Mouse (Mus musculus) MEL (cell line): ENCODE results near the gene Mindy3. TPM values are rescaled to one million over a fixed set of nuclear protein-coding genes. Genes with fewer than 3 reads are reported as not detected.

Experiments
- DNase-seq: peaks from one replicate; pipeline ENCODE4 v3.0.0; 2011; ENCODE audit warnings: low read depth, low spot score
- H3K27ac ChIP-seq: 2 replicates; pipeline ENCODE4 v1.5.1; 2012; ENCODE audit warnings: low read depth, mild to moderate bottlenecking, control low read depth, low read length, moderate library complexity; ENCODE audit not compliant: control insufficient read depth
- H3K27me3 ChIP-seq, 2 experiments: fragments of 150-350 bp in 1 of 2; sonication (generic) in 1 of 2; 2 replicates each; pipeline ENCODE4 v1.6.1; 2012; ENCODE audit warnings: low read length in 2 of 2, mild to moderate bottlenecking in 2 of 2, improper control_type of control experiment in 1 of 2, moderate library complexity in 1 of 2; ENCODE audit not compliant: insufficient read depth in 2 of 2, control insufficient read depth in 1 of 2
- H3K36me3 ChIP-seq, 2 experiments: 2 replicates each; pipeline ENCODE4 v1.6.1; 2012 to 2014; ENCODE audit warnings: low read length in 2 of 2, improper control_type of control experiment in 1 of 2, inconsistent platforms in 1 of 2, mild to moderate bottlenecking in 1 of 2; ENCODE audit not compliant: insufficient read depth in 2 of 2, control insufficient read depth in 1 of 2
- H3K4me1 ChIP-seq, 2 experiments: fragments of 150-350 bp in 1 of 2; sonication (generic) in 1 of 2; 2 replicates each; pipeline ENCODE4 v1.6.1; 2012; ENCODE audit warnings: low read length in 2 of 2, improper control_type of control experiment in 1 of 2, mild to moderate bottlenecking in 1 of 2; ENCODE audit not compliant: insufficient read depth in 2 of 2, control insufficient read depth in 1 of 2
- H3K4me3 ChIP-seq, 2 experiments: fragments of 150-350 bp in 1 of 2; sonication (generic) in 1 of 2; 2 replicates each; pipeline ENCODE4 v1.5.1; 2012; ENCODE audit warnings: low read depth in 2 of 2, low read length in 2 of 2, mild to moderate bottlenecking in 2 of 2, moderate library complexity in 2 of 2, control low read depth in 1 of 2, improper control_type of control experiment in 1 of 2; ENCODE audit not compliant: control insufficient read depth in 1 of 2, insufficient read depth in 1 of 2
- H3K79me2 ChIP-seq: 2 replicates; pipeline ENCODE4 v1.6.1; 2012; ENCODE audit warnings: mild to moderate bottlenecking, low read length, moderate library complexity; ENCODE audit not compliant: control insufficient read depth, poor library complexity, insufficient read depth
- H3K9ac ChIP-seq: 2 replicates; pipeline ENCODE4 v1.6.1; 2012; ENCODE audit warnings: low read depth, mild to moderate bottlenecking, control low read depth, low read length, moderate library complexity; ENCODE audit not compliant: control insufficient read depth, poor library complexity, severe bottlenecking
- H3K9me3 ChIP-seq: fragments of 150-350 bp; sonication (generic); replicated peaks from 2 replicates; pipeline ENCODE4 v1.6.1; 2012; ENCODE audit warnings: mild to moderate bottlenecking, low read length, improper control_type of control experiment, moderate library complexity; ENCODE audit not compliant: insufficient read depth
- BHLHE40 ChIP-seq: IDR thresholded peaks from 2 replicates; pipeline ENCODE4 v1.6.1; 2012; ENCODE audit warnings: low read depth, mild to moderate bottlenecking, inconsistent platforms, low read length, improper control_type of control experiment, borderline replicate concordance
- CHD1 ChIP-seq: IDR thresholded peaks from 2 replicates; pipeline ENCODE4 v1.6.1; 2012; ENCODE audit warnings: low read depth, mild to moderate bottlenecking, inconsistent platforms, low read length, improper control_type of control experiment
- CHD2 ChIP-seq: IDR thresholded peaks from 2 replicates; pipeline ENCODE4 v1.6.1; 2011; ENCODE audit warnings: low read length, improper control_type of control experiment
- CTCF ChIP-seq, 3 experiments: IDR thresholded peaks in 2 of 3; conservative IDR thresholded peaks in 1 of 3; 2 replicates each; pipeline ENCODE4 v1.5.1; 2011 to 2012; ENCODE audit warnings: low read length in 3 of 3, low read depth in 2 of 3, mild to moderate bottlenecking in 2 of 3, improper control_type of control experiment in 1 of 3, inconsistent platforms in 1 of 3, mixed read lengths in 1 of 3, moderate library complexity in 1 of 3; ENCODE audit not compliant: control insufficient read depth in 1 of 3, insufficient read depth in 1 of 3, poor library complexity in 1 of 3, severe bottlenecking in 1 of 3
- E2F4 ChIP-seq: IDR thresholded peaks from 2 replicates; pipeline ENCODE4 v1.6.1; 2011; ENCODE audit warnings: low read depth, low read length, improper control_type of control experiment, borderline replicate concordance
- GATA1 ChIP-seq: IDR thresholded peaks from 2 replicates; pipeline ENCODE4 v1.6.1; 2011; ENCODE audit warnings: low read depth, low read length, improper control_type of control experiment
- MAFK ChIP-seq: IDR thresholded peaks from 2 replicates; pipeline ENCODE4 v1.6.1; 2011; ENCODE audit warnings: low read depth, mild to moderate bottlenecking, low read length, improper control_type of control experiment, borderline replicate concordance
- MEF2A ChIP-seq: IDR thresholded peaks from 2 replicates; pipeline ENCODE4 v1.6.1; 2014; ENCODE audit warnings: low read depth, mild to moderate bottlenecking, inconsistent platforms, low read length, improper control_type of control experiment; ENCODE audit not compliant: poor library complexity, insufficient replicate concordance, severe bottlenecking; ENCODE audit errors: extremely low read depth
- MXI1 ChIP-seq: IDR thresholded peaks from 2 replicates; pipeline ENCODE4 v1.6.1; 2011; ENCODE audit warnings: mild to moderate bottlenecking, low read depth, low read length, improper control_type of control experiment
- MYC ChIP-seq: IDR thresholded peaks from 2 replicates; pipeline ENCODE4 v1.6.1; 2011; ENCODE audit warnings: low read depth, mild to moderate bottlenecking, low read length, improper control_type of control experiment, moderate library complexity
- POLR2A ChIP-seq, 2 experiments: IDR thresholded peaks; 2 replicates each; pipeline ENCODE4 v1.6.1; 2011 to 2012; ENCODE audit warnings: low read length in 2 of 2, mild to moderate bottlenecking in 2 of 2, control low read depth in 1 of 2, improper control_type of control experiment in 1 of 2, low read depth in 1 of 2, moderate library complexity in 1 of 2; ENCODE audit not compliant: control insufficient read depth in 1 of 2, insufficient read depth in 1 of 2, poor library complexity in 1 of 2
- POLR2AphosphoS5 ChIP-seq: IDR thresholded peaks from 2 replicates; pipeline ENCODE4 v1.6.1; 2012; ENCODE audit warnings: low read depth, borderline replicate concordance, mild to moderate bottlenecking, inconsistent platforms, low read length, moderate library complexity, mixed read lengths
- RAD21 ChIP-seq: IDR thresholded peaks from 2 replicates; pipeline ENCODE4 v1.6.1; 2011; ENCODE audit warnings: mild to moderate bottlenecking, low read depth, low read length, improper control_type of control experiment
- RCOR1 ChIP-seq: IDR thresholded peaks from 2 replicates; pipeline ENCODE4 v1.6.1; 2012; ENCODE audit warnings: low read depth, mild to moderate bottlenecking, inconsistent platforms, low read length, improper control_type of control experiment
- SMC3 ChIP-seq: IDR thresholded peaks from 2 replicates; pipeline ENCODE4 v1.6.1; 2011; ENCODE audit warnings: low read depth, low read length, improper control_type of control experiment
- TAL1 ChIP-seq: IDR thresholded peaks from 2 replicates; pipeline ENCODE4 v1.6.1; 2012; ENCODE audit warnings: mild to moderate bottlenecking, inconsistent platforms, low read length, moderate library complexity, mixed read lengths
- ZMIZ1 ChIP-seq: IDR thresholded peaks from 2 replicates; pipeline ENCODE4 v1.6.1; 2012; ENCODE audit warnings: low read depth, mild to moderate bottlenecking, inconsistent platforms, low read length, improper control_type of control experiment, moderate library complexity
- ZNF384 ChIP-seq: IDR thresholded peaks from 2 replicates; pipeline ENCODE4 v1.6.1; 2012; ENCODE audit warnings: low read depth, mild to moderate bottlenecking, inconsistent platforms, low read length, improper control_type of control experiment
- polyA plus RNA-seq, 2 experiments: library from polyadenylated mRNA; stranded (reverse) in 1 of 2; unstranded in 1 of 2; fragments of >175 nt in 1 of 2; fragments of >200 nt in 1 of 2; gene quantifications; 2 replicates each; pipeline versions ENCODE4 v1.2.1 to v1.2.4; 2012; ENCODE audit warnings: low replicate concordance in 2 of 2, low read depth in 1 of 2; ENCODE audit not compliant: insufficient read length in 2 of 2, insufficient read depth in 1 of 2, missing spikeins in 1 of 2
- total RNA-seq: library from RNA; depleted of rRNA; stranded (reverse); fragments of 300-350 nt; gene quantifications from 2 replicates; pipeline ENCODE4 v1.2.3, GENCODE M21; 2012

Mindy3 gene
- total and polyA plus RNA-seq, 3 experiments = 23.8 to 40.6 TPM; not detected in 1

DNA sequence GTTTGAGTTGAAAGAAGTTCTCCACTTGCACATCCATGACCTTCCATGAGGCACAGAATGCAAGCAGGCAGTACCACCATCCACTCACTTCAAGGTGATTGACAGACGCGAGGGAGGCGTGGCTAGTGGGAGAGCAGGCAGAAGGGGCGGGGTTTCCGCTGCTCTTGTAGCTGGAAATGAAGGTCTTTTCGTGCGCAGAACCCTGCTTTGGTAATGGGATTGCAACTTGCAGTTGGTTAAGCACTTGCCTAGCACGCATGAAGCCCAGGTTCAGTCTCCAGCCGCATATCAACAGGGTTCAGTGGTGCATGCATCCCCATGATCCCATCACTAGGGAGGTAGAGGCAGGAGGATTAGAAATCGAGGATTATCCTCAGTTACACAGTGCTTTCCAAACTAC, 92.1 kb downstream of the Mindy3 start:
- no peak overlapping the region for H3K4me3 ChIP-seq
- H3K4me1 ChIP-seq = no peaks in the 10 kb centered on the region
- H3K27me3 ChIP-seq = no peaks in the 10 kb centered on the region
- DNase-seq = no peak
- no peaks in the 10 kb centered on the region for H3K79me2 ChIP-seq
- H3K27ac ChIP-seq = no peak overlapping the region
- H3K9me3 ChIP-seq = no peaks in the 10 kb centered on the region
- TF ChIP-seq SMC3 = no peak
- no peaks in the 10 kb centered on the region for H3K36me3 ChIP-seq
- no peak overlapping the region for H3K9ac ChIP-seq

DNA sequence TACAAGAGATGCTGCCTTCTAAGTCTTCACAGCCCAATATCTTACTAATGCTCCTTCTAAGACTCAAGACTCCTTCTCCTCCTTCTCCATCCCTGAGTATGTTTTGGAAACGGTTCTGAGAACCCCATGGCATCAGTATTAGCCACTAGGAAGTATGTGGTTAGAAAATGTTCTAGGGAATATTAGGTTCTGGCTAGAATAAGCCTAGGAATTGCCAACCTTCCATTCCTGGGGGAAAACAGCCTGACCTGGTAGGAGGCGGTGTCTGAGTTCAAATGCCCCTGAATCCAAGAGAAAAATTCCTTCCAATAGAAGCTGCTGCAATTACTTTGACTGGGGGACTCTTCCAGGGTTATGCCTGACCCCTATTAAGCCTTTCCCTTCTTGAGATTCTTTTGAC, 93.4 kb downstream of the Mindy3 start:
- no peak for DNase-seq
- no peaks in the 10 kb centered on the region for H3K27me3 ChIP-seq
- H3K9me3 ChIP-seq = no peaks in the 10 kb centered on the region
- H3K9ac ChIP-seq = no peak overlapping the region
- H3K4me3 ChIP-seq = no peak overlapping the region
- H3K4me1 ChIP-seq = no peaks in the 10 kb centered on the region
- no peaks in the 10 kb centered on the region for H3K36me3 ChIP-seq
- no peak overlapping the region for H3K27ac ChIP-seq
- no peak for TF ChIP-seq CTCF (IDR thresholded peaks at IDR 0.05 in 2 of 3, conservative IDR thresholded peaks at IDR 0.05 in 1 of 3; ENCODE audit: control insufficient read depth in 1 of 3, insufficient read depth in 1 of 3, low read depth in 2 of 3, low read length in 3 of 3, poor library complexity in 1 of 3, severe bottlenecking in 1 of 3)
- TF ChIP-seq MAFK = no peak
- no peak for TF ChIP-seq ZMIZ1
- no peak for TF ChIP-seq MXI1
- TF ChIP-seq E2F4 = no peak
- no peak for TF ChIP-seq TAL1
- TF ChIP-seq POLR2A (IDR thresholded peaks at IDR 0.05; ENCODE audit: control insufficient read depth in 1 of 2, insufficient read depth in 1 of 2, low read depth in 1 of 2, low read length in 2 of 2, poor library complexity in 1 of 2) = no peak
- TF ChIP-seq RAD21 = no peak
- no peak for TF ChIP-seq CHD2
- no peak for TF ChIP-seq ZNF384
- no peak for TF ChIP-seq SMC3
- no peaks in the 10 kb centered on the region for H3K79me2 ChIP-seq

DNA sequence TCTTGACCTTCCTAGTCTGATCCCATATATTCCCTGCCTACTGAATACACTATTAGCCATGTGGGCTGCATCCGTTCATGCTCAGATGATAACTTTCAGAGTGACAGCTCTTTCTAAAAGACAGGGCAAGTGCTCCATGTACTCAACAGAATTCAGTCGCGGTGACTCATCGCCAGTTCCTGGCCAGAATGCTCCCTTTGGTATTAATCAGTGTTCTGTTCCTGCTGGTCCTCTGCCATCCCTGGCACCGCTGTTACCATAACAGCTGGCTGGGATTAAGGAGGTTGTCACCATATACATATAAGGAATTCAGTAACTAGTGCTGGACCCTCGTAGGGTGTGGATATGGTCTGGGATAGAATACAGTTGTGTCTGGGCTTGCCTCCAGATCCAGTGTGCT, 93.9 kb downstream of the Mindy3 start:
- Histone ChIP-seq H3K36me3 (no peaks in the 10 kb centered on the region), H3K27me3 (no peaks in the 10 kb centered on the region), H3K9ac (no peak overlapping the region), H3K79me2 (no peaks in the 10 kb centered on the region), H3K4me1 (no peaks in the 10 kb centered on the region)
- DNase-seq = no peak
- TF ChIP-seq BHLHE40 (no peak), MEF2A (no peak), E2F4 (no peak), POLR2AphosphoS5 (no peak), MAFK (no peak), MYC (no peak), RCOR1 (no peak), GATA1 (no peak), CHD1 (no peak), ZNF384 (no peak), TAL1 (no peak), ZMIZ1 (no peak)
- TF ChIP-seq, all 39 proteins: peak for 0
- H3K9me3 ChIP-seq = no peaks in the 10 kb centered on the region
- H3K4me3 ChIP-seq = no peak overlapping the region
- H3K27ac ChIP-seq = no peak overlapping the region
